Mouse (Mus musculus) lung, adult 2 months (tissue): ENCODE results near the gene Ang5.
"Not testable (repeated sequence)": the region's sequence is repeated elsewhere in the genome, so short reads cannot be mapped to it uniquely, and the experiment has no call there.

Experiments
- CTCF ChIP-seq: fragments of 200-500 bp; IDR thresholded peaks from 2 replicates; pipeline ENCODE4 v1.5.1; 2011; ENCODE audit warnings: mild to moderate bottlenecking, low read length, control low read depth; ENCODE audit not compliant: insufficient read depth
- POLR2A ChIP-seq: fragments of 200-500 bp; IDR thresholded peaks from 2 replicates; pipeline ENCODE4 v1.6.1; 2011; ENCODE audit warnings: low read depth, mild to moderate bottlenecking, control low read depth, low read length, borderline replicate concordance; ENCODE audit errors: extremely low read depth

GRCm38 (mm10) chr14:43987404-43987803 is 30.5 kb downstream of the Ang5 start:
- peak; percentile 66; the same call in 1 of the 2 replicates for TF ChIP-seq CTCF
- not testable (repeated sequence) for TF ChIP-seq POLR2A
